Mouse (Mus musculus): ENCODE measurements around the gene Socs4. TPM values are rescaled to one million over a fixed set of nuclear protein-coding genes. Genes with fewer than 3 reads are reported as not detected.

Gene Socs4
- polyA plus RNA-seq, 1 experiment from 2014 or later: 3.7 TPM

DNA sequence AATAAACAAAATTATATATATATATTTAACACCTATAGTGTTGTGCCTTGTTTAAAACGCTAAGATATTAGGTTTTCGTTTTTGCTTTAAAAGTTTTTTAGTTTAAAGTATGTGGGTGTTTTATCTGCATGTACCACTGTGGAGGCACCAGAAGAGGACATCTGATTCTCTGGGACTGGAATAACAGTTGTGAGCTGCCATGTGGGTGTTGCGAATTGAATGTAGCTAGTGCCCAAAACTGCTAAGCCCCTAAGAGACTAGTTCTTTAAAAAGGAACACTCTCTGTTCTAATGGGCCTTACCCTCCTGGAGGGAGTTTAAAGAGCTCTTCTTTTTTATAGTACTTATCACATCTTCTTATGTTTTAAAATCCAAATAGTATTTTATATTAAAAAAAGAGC lies 11.9 kb upstream of the Socs4 start:
- Histone ChIP-seq H3K4me3 (no peak overlapping the region), H3K4me1 (no peaks in the 10 kb centered on the region), H3K27ac (no peak overlapping the region), H3K4me2 (no peak overlapping the region), H3K36me3 (peaks cover 61% of the 10 kb centered on the region), H3K9ac (no peak overlapping the region), H3K27me3 (no peaks in the 10 kb centered on the region), H3K9me3 (no peaks in the 10 kb centered on the region)
- ATAC-seq (ENCODE audit: insufficient number of reproducible peaks, insufficient read depth, low FRiP score, low TSS enrichment, low read depth): no peak
- 96% methylated on average over 3 of the region's 3 CpGs for WGBS

DNA sequence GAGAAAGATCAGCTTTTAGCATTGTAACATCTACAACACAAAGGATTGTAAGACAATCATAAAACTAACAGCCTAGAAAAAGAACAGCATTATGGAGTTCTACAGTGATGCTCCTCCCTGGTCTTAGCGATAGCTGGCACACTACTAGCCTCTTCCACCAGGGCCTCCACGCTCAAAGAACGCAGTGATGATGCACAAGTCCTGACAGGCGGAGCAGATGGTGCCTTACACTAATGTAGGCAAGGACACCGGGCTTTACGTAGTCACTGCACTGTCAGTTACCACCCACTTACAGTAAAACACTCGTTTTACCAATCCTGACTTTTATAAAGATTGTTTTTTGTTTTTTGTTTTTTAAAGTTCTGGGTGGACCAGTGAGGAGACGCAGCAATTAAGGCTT lies 10.9 kb upstream of the Socs4 start:
- H3K27ac ChIP-seq: no peak overlapping the region
- H3K4me3 ChIP-seq: no peak overlapping the region
- no peak overlapping the region for H3K4me2 ChIP-seq
- H3K9ac ChIP-seq: no peak overlapping the region
- no peaks in the 10 kb centered on the region for H3K4me1 ChIP-seq
- WGBS: 92% methylated on average over 8 of the region's 8 CpGs
- no peaks in the 10 kb centered on the region for H3K9me3 ChIP-seq
- no peaks in the 10 kb centered on the region for H3K27me3 ChIP-seq
- no peak for ATAC-seq (ENCODE audit: insufficient number of reproducible peaks, insufficient read depth, low FRiP score, low TSS enrichment, low read depth)
- peaks cover 57% of the 10 kb centered on the region for H3K36me3 ChIP-seq

DNA sequence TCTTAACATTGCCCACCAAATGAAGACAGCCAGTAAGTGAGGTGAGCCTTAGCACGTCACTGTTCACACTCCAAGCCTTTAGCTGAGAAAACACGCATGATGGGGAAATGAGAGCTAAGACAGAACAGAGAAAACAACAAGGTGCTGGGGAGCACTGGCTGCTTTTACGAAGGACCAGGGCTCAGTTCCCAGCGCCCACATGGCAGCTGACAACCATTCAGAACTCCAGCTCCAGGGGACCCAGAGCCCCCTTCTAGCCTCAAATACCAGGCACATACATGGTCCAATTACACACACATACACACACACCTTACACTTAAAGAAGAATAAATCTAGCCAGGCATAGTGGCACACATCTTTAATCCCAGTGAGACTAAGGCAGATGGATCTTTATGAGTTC lies 7.7 kb upstream of the Socs4 start:
- H3K27me3 ChIP-seq: no peaks in the 10 kb centered on the region
- H3K4me3 ChIP-seq: no peak overlapping the region
- H3K4me1 ChIP-seq: no peaks in the 10 kb centered on the region
- no peak for ATAC-seq (ENCODE audit: insufficient number of reproducible peaks, insufficient read depth, low FRiP score, low TSS enrichment, low read depth)
- peaks cover 62% of the 10 kb centered on the region for H3K36me3 ChIP-seq
- H3K9ac ChIP-seq: no peak overlapping the region
- H3K9me3 ChIP-seq: no peaks in the 10 kb centered on the region
- H3K27ac ChIP-seq: no peak overlapping the region
- H3K4me2 ChIP-seq: no peak overlapping the region
- 97% methylated on average over 4 of the region's 4 CpGs for WGBS

DNA sequence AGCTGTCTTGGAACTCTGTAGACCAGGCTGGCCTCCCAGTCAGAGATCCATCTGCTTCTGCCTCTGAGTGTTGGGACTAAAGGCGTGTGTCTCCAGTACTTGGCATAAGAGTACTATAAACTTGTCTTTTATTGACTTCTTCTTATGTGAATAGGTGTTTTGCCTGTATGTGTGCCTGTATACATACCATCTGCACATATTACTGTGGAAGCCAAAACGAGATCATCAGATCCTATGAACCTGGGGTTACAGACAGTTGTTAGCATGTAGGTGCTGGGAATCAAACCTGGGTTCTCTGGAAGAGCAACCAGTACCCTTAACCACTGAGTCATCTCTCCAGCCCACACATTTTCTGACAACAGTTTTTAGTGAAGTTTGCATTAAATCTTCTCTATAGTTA lies 7.0 kb upstream of the Socs4 start:
- Histone ChIP-seq H3K36me3 (peaks cover 62% of the 10 kb centered on the region), H3K27ac (no peak overlapping the region), H3K27me3 (no peaks in the 10 kb centered on the region), H3K4me2 (no peak overlapping the region), H3K9ac (no peak overlapping the region), H3K4me1 (peaks cover 4% of the 10 kb centered on the region; the same call in 1 of the 2 replicates), H3K9me3 (no peaks in the 10 kb centered on the region), H3K4me3 (no peak overlapping the region)
- 97% methylated on average over 2 of the region's 2 CpGs for WGBS
- ATAC-seq (ENCODE audit: insufficient number of reproducible peaks, insufficient read depth, low FRiP score, low TSS enrichment, low read depth): no peak

DNA sequence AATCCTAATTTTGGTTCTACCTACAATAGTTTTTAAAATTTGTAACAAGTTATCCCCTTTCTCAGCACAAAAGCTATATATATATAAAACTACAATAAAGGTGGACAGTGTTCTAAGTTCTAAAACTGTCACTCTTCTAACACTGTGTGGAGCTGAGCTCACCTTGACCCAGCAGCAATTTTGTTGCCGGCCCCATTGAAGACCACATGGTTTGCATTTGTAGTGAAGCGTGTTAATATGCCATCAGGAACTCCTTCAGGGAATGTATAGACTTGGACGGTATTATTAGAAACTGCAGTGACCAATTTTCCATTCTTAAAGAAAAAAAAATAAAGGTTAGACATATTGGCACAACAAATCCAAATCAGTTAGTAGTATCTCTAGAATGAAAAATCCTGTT lies 3.0 kb upstream of the Socs4 start:
- Histone ChIP-seq H3K36me3 (peaks cover 30% of the 10 kb centered on the region), H3K27ac (no peak overlapping the region), H3K4me1 (peaks cover 13% of the 10 kb centered on the region), H3K27me3 (no peaks in the 10 kb centered on the region), H3K9me3 (no peaks in the 10 kb centered on the region), H3K4me2 (no peak overlapping the region), H3K9ac (no peak overlapping the region), H3K4me3 (no peak overlapping the region)
- ATAC-seq (ENCODE audit: insufficient number of reproducible peaks, insufficient read depth, low FRiP score, low TSS enrichment, low read depth): no peak
- WGBS: 32% methylated on average over 3 of the region's 3 CpGs

DNA sequence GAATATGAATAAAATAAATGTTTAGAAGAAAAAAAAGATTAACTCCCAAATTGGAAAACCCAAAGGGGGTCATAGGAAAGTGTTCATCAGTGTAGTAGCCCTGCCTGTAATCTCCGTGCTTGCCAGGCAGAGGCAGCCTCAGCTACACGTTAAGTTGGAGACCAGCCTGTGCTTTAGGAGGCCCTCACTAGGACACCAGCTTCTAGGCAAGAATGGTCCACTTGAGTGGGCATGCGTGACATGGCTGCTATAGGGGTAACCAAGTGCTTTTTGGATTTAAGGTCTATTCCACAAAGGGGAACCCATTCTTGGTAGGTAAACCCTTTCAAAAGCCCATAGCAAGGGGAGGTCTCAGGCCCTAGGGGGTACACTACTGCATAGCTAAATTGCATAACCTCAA lies 1.3 kb upstream of the Socs4 start:
- Histone ChIP-seq H3K27me3 (no peaks in the 10 kb centered on the region), H3K9ac (peak overlapping the region; percentile 92), H3K27ac (no peak overlapping the region)

DNA sequence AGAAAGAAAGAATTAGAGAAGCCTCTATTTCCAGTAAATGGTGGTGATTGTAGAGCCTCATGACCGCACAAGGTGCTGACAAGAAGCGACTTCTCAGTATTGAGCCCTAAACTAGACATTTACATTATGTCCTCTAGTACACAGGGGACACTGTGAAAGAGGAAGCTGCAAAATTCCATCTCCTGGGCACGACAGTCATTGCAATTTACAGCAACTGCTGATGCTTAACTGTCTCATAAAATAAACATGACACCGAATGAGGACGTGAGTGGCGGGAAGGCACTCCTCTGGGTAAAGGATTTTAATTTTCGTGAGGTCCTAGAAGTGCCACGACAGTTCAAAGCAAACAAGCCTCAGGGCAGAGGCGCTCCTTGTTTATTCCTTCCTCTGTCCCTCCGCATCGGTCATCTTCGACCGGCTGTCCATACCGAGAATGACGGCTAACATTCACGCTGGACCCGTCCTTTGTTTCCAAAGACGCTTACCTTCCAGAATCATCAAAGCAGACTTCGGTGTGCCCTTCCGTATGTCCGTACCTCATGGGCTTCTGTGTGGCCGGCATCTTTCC lies 611 bp upstream of the Socs4 start:
- Histone ChIP-seq H3K27ac (peak overlapping the region; percentile 60), H3K27me3 (no peaks in the 10 kb centered on the region), H3K4me2 (peak overlapping the region; percentile 72), H3K9ac (peak overlapping the region; percentile 92), H3K4me3 (peak overlapping the region; percentile 93), H3K9me3 (no peaks in the 10 kb centered on the region), H3K36me3 (peaks cover 14% of the 10 kb centered on the region), H3K4me1 (peaks cover 13% of the 10 kb centered on the region)
- no peak for ATAC-seq (ENCODE audit: insufficient number of reproducible peaks, insufficient read depth, low FRiP score, low TSS enrichment, low read depth)
- WGBS: 2% methylated on average over 22 of the region's 22 CpGs

More for the DNA sequence above, 1.3 kb upstream of the Socs4 start:
- Histone ChIP-seq H3K4me1 (peaks cover 13% of the 10 kb centered on the region), H3K9me3 (no peaks in the 10 kb centered on the region), H3K4me3 (peak overlapping the region; percentile 93), H3K36me3 (peaks cover 18% of the 10 kb centered on the region), H3K4me2 (peak overlapping the region; percentile 72)
- 33% methylated on average over 3 of the region's 3 CpGs for WGBS
- ATAC-seq (ENCODE audit: insufficient number of reproducible peaks, insufficient read depth, low FRiP score, low TSS enrichment, low read depth): no peak

DNA sequence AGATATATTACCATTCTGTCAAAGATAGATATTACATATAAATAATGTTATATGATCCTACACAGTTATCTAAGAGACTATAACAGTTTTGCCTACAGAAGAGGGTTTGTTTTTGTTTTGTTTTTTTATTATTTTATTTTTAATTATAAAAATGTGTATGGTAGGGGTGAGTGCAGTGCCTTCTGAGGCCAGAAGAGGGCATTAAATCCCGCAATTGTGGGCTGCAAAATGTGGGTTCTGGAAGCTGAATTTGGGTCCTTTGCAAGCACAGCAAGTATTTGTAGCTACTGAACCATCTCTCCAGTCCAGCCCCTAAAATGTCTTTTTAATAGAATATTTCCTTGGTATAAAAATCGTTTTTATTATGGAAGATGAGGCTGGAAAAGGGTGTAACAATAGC lies 2.3 kb downstream of the Socs4 start:
- no peaks in the 10 kb centered on the region for H3K9me3 ChIP-seq
- peaks cover 17% of the 10 kb centered on the region for H3K4me1 ChIP-seq
- H3K27me3 ChIP-seq: no peaks in the 10 kb centered on the region
- 0 out of 2 replicates have a peak, but pooled peaks cover 4% of the 10 kb centered on the region for H3K36me3 ChIP-seq
- H3K9ac ChIP-seq: no peak overlapping the region
- H3K4me2 ChIP-seq: no peak overlapping the region
- no peak overlapping the region for H3K4me3 ChIP-seq
- 84% methylated on average over 2 of the region's 2 CpGs for WGBS
- no peak overlapping the region for H3K27ac ChIP-seq
- no peak for ATAC-seq (ENCODE audit: insufficient number of reproducible peaks, insufficient read depth, low FRiP score, low TSS enrichment, low read depth)

DNA sequence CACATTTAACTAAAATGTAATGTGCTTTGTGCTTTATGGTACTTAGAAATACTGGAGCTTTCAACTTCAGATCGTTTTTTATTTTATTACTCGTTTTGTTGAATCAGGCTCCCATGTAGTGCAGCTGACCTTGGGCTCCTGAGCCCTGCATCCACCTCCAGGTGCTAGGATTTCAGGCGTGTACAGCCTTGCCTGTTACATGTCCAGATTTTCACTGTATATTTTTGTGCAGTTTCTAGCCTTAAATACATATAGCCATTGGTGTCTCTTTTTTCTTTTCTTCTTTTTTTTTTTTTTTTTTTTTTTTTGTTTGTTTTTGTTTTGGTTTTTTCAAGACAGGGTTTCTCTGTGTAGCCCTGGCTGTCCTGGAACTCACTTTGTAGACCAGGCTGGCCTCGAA lies 4.8 kb downstream of the Socs4 start:
- no peak for ATAC-seq (ENCODE audit: insufficient number of reproducible peaks, insufficient read depth, low FRiP score, low TSS enrichment, low read depth)
- H3K36me3 ChIP-seq: peaks cover 10% of the 10 kb centered on the region; the same call in 1 of the 2 replicates
- WGBS: 96% methylated on average over 4 of the region's 4 CpGs

DNA sequence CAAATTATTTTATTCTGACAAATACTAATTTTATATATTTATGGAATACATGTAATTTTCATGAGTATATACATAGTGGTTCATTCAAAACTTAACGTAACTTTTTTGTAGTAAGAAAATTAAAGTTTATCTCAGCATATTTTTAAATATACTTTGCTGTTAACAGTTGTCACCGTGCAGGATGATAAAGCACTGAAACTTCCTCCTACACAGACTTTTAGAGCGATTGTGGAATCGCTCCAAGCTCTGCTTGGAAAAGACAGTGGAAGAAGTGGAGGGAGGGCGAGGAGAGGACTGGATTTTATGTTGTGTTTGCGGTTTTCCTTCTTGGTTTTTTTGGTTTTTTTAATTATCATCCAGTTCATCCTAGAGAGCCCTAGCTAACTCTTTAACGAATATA lies 6.8 kb downstream of the Socs4 start:
- no peak overlapping the region for H3K9ac ChIP-seq
- WGBS: 91% methylated on average over 7 of the region's 7 CpGs
- peaks cover 10% of the 10 kb centered on the region; the same call in 1 of the 2 replicates for H3K36me3 ChIP-seq
- no peak overlapping the region for H3K27ac ChIP-seq
- no peaks in the 10 kb centered on the region for H3K9me3 ChIP-seq
- 0 out of 2 replicates have a peak, but pooled peaks cover 4% of the 10 kb centered on the region for H3K4me1 ChIP-seq
- ATAC-seq (ENCODE audit: insufficient number of reproducible peaks, insufficient read depth, low FRiP score, low TSS enrichment, low read depth): no peak
- H3K4me2 ChIP-seq: no peak overlapping the region
- H3K4me3 ChIP-seq: no peak overlapping the region
- no peaks in the 10 kb centered on the region for H3K27me3 ChIP-seq

More for the DNA sequence above, 4.8 kb downstream of the Socs4 start:
- Histone ChIP-seq H3K27ac (no peak overlapping the region), H3K27me3 (no peaks in the 10 kb centered on the region), H3K4me3 (no peak overlapping the region), H3K9ac (no peak overlapping the region), H3K9me3 (no peaks in the 10 kb centered on the region), H3K4me2 (no peak overlapping the region), H3K4me1 (0 out of 2 replicates have a peak, but pooled peaks cover 4% of the 10 kb centered on the region)

DNA sequence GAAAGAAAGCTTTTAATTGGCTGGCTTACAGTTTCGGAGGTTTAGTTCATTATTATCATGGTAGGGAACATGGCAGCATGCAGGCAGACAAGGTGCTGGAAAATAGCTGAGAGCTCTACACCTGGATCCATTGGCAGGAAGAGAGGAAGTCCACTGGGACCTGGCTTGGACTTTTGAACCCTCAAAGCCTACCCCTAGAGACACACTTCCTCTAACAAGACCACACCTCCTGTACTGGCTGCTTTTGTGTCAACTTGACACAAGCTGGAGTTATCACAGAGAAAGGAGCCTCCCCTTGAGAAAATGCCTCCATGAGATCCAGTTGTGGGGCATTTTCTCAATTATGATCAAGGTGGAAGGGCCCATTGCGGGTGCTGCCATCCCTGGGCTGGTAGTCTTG lies 8.5 kb downstream of the Socs4 start:
- H3K27me3 ChIP-seq: no peaks in the 10 kb centered on the region
- no peak overlapping the region for H3K4me3 ChIP-seq
- H3K9ac ChIP-seq: no peak overlapping the region
- H3K4me1 ChIP-seq: 0 out of 2 replicates have a peak, but pooled peaks cover 4% of the 10 kb centered on the region
- peaks cover 17% of the 10 kb centered on the region for H3K36me3 ChIP-seq
- H3K27ac ChIP-seq: no peak overlapping the region
- H3K9me3 ChIP-seq: no peaks in the 10 kb centered on the region
- H3K4me2 ChIP-seq: no peak overlapping the region
- 99% methylated on average over 2 of the region's 2 CpGs for WGBS
- ATAC-seq (ENCODE audit: insufficient number of reproducible peaks, insufficient read depth, low FRiP score, low TSS enrichment, low read depth): no peak

DNA sequence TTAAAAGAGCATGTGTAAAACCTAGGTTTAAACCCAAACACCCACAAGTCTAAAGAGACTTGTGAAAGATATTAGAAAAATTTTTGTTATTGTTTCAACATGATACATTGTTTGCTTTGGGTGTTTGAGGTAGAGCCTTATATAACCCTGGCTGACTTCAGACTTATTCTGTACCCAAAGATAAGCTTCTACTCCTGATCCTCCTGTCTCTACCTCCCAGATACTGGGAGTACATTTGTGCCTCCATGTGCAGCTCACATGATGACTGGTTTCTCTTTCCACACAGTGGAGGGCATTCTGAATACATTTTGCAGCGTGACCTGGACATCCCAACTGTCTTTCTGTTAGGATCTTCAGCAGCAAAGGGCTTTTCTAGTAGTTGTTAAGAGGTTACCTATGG lies 9.5 kb downstream of the Socs4 start:
- H3K27me3 ChIP-seq: no peaks in the 10 kb centered on the region
- no peaks in the 10 kb centered on the region for H3K9me3 ChIP-seq

More for the DNA sequence above, 9.5 kb downstream of the Socs4 start:
- WGBS: 89% methylated on average over 1 of the region's 1 CpGs
- H3K36me3 ChIP-seq: peaks cover 21% of the 10 kb centered on the region
- H3K9ac ChIP-seq: no peak overlapping the region
- no peak overlapping the region for H3K27ac ChIP-seq
- no peak overlapping the region for H3K4me3 ChIP-seq
- no peak overlapping the region for H3K4me2 ChIP-seq
- H3K4me1 ChIP-seq: 0 out of 2 replicates have a peak, but pooled peaks cover 4% of the 10 kb centered on the region
- no peak for ATAC-seq (ENCODE audit: insufficient number of reproducible peaks, insufficient read depth, low FRiP score, low TSS enrichment, low read depth)
